Mouse (Mus musculus): ENCODE measurements at regions not wholly inside any gene's neighbourhood (a gene's known extent, or its start where the extent isn't known, plus 50 kb on each side); places are given as distances from the start of the nearest gene placed in this dataset.

DNA sequence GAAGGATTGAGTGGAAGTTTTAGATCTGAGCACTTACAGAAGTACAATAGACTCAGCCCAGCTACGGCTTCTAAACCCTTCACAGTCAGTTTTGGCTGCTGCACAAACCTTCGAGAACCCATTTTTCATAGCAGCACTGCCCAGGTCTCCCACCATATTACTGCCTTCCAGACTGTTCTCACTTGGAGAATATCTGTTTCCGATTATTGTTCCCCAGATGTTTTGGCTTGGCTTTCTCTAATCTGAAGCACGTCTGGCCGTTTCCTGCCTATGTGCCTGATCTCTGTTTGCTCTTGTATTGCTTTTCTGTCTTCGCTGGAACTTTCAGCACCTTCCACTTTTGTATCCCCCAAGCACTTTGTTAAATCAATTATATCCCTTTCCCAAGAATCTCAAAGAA, 368.0 kb downstream of the Mllt3 start:
- DNase-seq = no peak

DNA sequence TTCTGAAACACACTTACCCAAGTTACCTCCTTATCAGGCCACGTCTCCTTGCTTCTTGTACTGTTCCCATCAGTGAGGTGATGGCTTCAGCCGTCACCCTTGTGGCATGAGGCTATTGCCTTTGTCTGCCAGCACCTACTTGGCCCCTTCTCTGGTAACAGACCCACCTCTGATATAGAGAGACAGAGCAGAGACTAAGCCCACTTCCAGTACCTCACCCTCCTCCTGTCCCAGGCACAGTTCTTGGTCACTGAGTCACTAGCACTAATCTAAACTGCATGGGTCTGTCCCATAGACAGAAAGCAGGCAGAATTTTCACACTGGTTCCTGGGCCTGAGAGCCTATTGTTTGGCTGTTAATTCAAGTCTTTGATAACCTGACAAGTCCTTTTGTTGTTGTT, 370.3 kb downstream of the Mllt3 start:
- DNase-seq = no peak

DNA sequence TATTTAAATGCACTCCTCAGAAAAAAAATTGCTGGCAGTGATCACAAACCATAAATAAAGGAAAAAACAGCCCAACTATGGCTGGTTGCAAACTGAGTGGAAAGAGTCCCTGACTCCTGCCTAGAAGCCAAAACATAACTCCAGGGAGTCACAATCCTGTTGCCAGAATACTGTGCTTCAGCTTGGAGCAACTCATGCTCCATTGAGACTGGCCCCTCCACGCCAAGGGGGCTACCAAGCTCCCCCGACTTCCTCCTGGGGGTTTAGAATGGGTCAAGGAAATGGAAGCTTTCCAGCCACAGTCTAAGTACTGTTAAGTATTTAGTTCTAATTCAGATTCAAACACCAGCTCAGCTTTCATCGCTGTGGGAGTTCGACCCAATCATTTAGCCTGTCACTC, 374.8 kb downstream of the Mllt3 start:
- no peak for DNase-seq

DNA sequence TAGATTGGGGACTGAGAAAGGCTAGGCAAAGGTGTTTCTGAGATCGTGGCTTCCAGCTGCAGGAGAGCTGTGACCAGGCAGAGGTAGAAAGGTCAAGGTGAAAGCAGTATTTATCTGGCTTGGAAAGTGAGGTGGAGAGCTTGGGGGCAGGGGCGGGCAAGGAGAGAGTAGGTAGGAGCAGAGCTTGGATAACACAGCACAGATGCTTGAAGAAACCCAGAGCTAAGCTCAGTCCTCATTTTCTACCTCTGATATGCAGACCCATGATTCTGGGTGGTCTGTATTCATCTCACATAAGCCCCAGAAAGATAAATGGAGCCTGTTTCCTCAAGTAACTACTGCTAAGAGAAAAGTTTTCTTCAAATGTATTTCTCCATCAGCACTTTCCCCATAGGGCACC, 375.3 kb downstream of the Mllt3 start:
- DNase-seq = no peak

DNA sequence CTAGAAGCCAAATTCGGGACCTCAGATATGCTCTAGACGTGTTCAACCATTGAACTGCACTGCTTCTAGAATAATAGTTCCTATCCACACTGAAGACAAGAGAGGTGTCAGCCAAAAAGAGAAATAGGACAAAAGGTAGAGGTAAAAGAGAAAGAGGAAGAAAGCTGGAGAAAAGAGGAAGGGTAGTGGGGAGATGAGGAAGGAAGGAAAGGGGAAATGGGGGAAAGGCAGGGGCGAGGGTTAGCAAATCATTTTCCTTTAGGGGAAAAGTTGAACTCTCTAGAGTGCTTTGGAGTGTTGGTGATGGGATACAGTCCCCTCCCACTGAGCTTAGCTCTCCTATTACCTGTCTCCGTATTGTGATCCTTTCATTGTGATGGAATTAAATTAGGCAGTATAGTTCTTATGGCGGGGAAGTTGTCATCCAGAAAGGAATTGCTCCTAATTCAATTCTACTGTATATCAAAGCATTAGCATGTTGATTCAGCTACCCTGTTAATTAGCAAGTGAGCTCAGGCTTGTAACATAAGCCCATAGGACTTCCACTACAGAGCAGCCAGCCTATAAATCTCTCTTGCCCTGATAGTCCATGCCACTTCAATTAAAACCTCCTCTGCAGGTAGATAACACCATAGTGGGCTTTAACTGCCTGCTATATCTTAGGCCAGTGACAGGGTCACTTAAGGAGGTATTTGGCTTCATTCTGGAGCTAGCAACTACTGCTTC, 379.6 kb downstream of the Mllt3 start:
- no peak for DNase-seq

DNA sequence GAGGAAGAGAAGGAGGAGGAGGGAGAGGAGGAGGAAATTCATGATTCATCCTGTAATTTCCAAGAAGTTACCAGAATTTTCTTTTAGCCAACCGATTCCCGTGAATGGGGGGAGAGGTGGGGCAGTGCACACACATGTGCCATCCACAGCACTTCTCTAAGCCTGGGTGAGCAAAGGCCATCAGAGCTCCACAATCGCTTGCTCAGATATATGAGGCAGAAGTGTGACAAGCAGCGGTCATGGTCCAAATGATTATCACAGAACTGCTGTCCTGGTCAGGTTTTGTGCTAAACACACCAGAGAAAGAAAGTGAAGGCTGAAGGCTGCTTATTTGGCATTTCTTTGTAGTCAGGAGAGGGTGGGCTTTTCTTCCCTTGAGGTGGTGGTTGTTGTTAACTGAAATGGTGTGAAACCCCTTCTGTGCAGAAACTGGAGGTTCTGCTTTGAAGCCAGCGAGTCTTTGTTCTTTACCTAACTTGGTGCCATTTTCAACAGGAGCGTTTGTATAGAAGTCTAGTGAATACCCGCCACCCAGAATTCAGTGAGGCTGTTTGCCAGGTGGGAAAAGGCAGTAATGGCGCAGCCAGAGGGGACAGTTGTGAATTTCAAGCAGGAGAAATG, 380.7 kb downstream of the Mllt3 start:
- DNase-seq = no peak

DNA sequence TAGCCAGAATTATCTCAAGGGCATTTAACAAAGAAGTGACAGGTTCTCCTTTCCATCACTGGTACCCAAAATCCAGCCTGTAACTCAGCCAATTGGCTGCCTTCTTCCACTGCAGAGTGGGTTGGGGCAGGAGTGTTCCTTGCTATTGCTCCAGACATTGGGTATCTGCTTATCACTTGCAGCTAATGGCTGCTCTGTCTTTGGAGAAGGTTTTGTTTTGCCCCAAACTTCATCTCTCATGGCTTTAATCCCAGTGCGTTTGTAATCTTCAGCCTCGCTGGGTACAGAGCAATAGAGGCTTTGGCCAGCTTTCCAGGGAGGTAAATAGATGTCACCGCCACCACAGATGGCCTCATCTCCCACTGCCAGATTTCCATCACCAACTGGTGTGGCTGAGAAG, 381.9 kb downstream of the Mllt3 start:
- DNase-seq = no peak

DNA sequence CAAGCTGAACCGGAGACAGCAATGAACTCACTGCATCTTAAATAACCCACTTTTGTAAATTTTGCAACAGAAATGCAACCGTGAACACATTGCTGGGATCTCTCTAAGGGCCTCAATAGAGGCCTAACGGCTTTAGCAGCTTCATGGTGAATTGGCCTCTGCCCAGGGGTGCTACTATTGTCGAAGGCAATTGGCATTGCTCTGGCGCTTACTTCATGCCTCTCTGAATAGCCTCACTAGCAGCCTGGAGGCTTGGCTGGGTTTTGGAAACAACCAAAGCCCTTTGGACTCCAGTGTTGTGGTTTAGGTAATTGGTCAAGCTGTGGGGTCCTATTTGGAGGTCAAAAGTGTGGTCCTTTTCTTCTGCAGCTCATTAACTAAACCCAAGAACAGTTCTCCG, 382.3 kb downstream of the Mllt3 start:
- no peak for DNase-seq

DNA sequence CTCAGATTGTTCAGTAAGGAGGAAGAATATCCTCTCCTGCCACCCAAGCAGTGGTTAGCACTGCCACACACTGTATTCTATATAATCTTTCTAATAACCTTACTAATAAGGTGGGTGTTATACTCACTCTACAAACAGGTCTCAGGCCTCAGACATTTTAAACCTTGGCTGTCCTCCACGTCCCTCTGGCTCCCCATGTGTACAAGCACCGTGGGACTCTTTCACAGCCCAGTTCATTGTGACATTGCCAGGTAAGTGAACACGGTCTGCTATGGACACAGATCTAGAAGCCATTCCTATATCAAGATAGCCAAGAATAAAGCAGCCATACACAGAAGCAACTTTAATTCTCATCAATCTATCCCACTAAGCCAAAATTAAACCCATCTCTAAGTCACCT, 382.8 kb downstream of the Mllt3 start:
- DNase-seq = no peak

DNA sequence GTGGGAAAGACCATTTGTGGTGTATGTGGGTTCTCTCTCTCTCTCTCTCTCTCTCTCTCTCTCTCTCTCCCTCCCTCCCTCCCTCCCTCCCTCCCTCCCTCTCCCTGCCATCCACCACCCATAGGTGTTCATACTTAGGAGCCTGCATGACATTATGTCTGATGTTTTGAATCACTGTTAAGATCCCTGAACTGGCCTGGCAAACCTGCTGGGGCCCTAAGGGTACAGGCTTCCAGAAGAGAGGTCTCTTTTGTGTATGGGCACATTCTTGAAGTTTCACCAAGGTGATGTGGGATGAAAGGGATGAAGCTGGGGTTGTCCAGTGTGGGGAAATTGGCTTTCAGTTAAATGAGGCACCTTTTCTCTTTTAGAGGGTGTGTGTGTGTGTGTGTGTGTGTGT, 384.2 kb downstream of the Mllt3 start:
- DNase-seq = no peak

DNA sequence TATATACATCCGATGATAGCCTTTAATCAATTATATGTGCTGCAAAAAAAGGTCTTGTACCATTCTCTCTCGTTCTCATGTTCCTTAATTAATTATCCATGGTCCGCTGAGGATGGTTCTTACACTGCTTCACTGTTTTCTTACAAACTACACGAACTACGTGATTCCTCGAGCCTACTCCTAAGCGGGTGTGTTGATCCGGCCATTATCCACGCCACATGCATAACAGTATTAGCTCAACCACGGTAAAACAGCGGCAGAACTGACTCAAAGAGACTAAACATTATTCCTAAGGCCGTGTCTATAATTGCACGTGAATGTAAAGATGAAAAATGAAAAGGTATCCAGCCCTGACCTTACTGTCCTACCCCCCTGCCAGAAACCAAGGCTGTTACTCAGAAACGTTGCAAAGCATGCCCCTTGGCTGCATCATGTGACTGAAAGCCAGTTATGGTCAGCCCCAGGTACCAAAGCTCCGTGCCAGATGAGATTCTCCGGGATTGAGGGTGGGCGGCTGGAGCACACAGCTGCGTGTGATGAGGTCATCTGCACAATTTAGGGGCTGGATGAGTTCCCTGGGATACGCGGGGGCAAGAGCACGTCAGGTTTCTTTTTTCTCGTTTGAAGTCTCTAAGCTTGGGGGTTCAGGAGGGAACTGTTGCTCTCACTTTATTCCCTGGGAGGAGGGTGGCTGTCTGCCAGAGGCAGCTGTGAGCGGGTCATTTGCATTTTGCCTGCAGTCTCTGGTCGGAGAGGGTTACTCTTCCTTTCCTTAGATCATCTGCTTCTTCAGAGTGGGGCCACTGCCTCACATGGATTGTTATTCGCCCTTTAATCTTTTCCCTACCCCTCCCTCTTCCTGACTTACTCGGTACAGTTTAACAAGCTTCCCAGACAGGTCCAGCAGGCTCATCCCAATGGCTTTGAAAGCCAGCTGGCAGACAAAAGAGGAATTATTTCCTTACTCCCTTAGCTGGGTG, 384.9 kb downstream of the Mllt3 start:
- DNase-seq = no peak

DNA sequence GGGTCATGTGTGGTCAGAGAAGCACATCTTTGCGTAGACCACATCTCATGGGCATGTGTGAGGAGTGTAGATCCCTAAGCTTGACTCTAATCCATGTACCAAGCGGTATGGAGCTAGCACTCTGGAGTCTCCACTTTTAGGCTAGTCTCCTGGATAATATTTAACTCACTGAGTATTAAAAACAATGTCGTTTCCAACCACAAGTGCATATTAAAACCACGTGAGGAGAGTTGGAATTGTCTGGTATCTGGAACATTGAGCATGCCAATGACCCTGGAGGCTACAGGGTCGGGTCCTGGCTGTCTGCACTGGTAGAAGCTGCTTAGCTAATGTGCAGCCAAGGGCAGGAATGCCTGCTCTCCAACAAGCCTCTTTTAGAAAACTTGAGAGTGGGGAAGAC, 391.2 kb downstream of the Mllt3 start:
- no peak for DNase-seq

DNA sequence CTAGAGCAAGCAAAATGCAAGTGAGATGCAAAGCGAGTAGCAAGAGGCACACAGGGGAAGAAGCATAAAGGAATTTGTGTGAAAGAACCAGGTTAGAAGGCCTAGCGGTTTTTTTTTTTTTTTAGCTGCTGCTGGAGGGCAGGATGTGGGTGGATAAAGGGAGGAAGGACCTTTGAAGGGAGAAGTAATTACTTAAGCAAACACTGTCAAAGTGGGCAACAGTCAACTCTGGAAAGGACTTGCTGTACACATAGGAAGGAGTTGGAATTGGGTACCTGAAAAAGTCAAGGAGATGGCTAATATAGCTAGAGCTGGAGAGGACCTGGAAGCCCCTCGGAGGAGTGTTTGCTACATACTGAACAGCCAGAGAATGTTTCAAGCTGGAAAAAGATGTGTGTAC, 391.6 kb downstream of the Mllt3 start:
- no peak for DNase-seq

DNA sequence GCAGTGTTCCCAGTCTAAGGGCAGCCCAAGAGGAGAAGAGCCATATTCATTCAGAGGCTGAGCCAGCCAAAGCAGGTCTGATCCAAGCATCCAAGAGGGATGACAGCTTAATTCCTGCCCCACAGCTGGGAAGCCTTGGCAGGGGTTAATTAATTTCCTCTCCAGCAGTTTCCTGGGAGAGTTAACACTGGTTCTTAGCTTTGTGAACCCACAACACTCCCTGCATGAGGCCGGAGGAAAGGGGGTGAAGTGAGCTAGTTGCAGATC, 394.9 kb downstream of the Mllt3 start:
- DNase-seq = no peak

DNA sequence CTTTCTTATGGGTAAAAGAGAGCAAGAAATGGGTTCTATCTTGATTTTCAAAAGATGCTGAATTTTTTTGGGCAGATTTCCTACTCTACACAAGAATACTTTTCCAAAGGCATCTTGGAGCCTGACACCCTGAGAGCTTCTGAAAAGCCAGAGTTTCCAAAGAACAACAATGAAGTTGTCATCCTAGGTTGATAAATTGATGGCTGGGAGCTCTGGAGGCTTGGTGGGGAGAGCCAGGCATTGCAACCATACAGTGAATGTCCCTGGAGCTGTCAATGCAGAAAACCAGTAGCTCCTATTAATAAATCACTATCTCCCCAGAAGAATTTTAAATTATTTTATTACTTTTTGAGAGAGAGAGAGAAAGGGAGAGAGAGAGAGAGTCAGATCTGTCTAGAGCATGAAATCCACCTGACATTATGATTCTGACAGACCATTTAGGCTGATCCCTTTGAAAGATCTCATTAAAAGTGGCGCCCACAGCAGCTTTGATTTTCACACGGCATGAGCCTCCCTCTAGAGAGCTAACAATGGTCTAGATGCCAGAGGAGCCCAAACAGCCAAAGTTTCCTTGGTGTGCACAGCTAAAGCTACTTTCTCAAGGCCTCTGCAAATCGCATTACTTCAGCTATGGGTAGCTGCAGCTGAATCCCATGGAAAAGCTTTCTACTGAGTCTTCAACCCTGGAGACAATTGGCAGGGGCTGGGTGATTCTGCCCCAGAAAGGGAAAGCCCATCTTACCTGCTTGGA, 395.4 kb downstream of the Mllt3 start:
- no peak for DNase-seq

DNA sequence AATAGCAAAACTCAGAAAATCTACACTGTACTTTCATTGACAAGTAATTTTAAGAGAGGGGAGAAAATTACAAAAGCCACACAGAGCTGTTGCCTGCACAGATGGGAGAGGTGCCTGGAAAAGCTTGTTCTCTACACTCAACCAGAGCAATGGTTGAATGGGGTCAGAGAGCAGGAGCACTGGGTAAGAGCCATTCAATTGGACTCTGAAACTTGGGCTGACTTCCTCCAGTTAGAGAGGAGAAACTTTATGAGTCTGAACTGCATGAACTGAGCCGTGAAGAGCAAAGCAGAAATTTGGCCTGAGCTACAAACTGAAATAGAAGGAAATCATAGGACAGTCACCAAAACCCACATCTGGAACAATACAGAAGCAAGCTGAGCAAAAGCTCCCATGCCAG, 380.8 kb upstream of the Slc24a2 start:
- DNase-seq = no peak

DNA sequence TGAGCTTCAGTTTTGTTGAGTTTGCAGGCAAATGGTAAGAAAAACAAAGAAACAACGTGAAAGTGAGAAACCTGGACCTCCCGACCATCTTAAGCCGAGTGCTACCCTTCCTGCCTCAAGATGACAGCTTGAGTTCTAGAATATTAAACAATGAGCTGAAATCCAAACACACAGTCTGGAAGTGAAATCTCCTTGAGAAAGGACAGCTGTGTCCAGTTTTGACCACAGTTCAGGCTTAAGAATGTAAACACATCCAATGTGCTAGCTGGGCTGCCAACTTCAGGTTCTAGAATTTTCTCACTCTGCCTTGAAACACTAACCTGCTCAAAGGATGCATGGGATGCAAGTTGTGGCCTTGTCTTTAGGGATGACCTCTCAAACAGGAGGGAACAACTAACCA, 363.4 kb upstream of the Slc24a2 start:
- no peak for DNase-seq

DNA sequence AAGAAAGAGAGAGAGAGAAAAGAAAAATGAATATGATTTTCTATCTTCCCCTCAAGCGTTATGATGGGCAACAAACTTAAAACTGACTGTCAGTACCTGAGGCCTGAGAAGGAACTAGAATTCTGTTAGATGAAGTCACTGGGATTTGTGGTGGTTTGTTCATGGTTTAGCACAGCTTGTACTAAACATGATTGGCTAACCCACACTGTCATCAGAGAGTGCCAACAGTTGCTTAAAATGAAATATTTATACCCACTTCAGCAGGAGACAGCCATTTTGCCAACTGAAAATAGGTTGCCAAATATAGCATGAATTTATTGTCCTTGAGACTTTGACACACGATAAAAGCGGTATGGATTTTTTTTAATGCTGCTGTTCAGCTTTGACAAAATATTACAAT, 360.5 kb upstream of the Slc24a2 start:
- DNase-seq = no peak

DNA sequence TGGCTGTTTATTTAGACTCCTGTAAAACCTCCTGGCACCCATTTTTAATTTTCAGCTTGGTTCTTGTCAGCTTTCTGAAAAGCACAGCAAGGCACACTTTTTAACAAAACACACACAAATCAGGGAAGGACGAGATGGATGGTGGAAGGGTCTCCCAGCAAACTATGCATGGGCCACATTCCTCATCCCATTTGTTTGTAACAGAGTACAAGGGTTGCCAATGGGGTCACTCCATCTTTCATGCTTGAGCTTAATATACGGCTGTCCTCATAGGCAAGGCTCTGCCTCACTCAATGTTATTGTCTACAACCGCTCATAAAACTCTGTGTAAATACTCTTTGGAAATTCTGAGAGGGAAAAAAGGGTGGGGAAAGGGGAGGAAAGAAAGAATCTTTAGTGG, 347.9 kb upstream of the Slc24a2 start:
- no peak for DNase-seq

DNA sequence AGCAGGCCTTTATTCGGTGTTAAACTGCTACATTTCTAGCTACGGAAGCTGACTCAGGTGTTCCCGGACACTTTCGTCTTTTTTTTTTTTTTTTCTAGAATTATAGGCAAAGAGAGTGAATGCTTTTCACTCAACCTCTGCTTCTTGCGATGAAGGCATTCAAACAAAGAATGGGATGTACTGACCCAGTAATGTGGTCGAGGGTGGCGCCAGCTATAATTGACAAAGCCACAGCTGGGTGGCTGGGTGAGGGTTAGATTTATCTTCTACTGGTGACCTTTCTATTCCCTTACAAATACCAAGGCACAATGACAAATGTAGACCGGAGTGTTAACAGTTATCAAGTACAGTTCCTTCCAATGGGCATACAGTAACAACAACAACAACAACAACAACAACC, 340.7 kb upstream of the Slc24a2 start:
- DNase-seq = no peak

DNA sequence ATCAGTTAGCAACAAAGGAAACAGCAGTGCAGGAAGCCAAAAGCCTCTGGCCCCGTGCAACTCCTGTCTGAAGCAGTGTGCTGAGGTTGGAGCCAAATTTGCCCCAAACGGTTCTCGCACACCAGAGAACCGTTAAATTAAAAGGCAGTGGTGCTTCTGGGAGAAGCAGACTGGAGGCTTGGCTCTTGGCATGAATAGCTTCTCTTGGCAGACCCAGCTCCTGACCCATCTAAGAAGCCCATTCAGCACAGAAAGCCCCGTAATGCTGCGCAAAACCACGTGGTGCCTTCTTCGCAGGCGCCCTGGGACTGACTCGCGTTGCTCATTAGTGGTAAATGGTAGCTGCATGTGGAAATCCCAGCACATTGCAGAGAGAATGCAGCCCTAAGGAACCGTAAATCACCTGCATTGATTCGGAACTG, 340.2 kb upstream of the Slc24a2 start:
- no peak for DNase-seq

DNA sequence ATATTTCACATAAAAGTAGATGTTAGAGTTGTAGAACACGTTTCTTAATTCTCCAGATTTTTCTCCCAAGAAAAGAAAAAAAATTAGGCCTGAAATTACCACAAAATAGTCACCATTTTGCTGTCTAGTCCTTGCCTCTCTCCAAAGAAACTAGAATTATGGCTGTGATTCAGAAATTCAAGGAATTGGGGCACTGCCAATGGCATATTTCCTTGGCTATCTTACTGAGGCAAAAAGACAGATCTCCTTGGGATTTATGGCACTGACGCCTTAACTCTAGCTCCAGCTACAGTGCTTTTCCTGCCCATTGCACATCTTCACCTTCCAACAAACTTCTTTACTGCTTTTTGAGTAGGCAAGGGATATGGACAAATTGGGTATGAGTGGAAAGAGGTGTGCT, 336.3 kb upstream of the Slc24a2 start:
- peak; percentile 68 for DNase-seq

DNA sequence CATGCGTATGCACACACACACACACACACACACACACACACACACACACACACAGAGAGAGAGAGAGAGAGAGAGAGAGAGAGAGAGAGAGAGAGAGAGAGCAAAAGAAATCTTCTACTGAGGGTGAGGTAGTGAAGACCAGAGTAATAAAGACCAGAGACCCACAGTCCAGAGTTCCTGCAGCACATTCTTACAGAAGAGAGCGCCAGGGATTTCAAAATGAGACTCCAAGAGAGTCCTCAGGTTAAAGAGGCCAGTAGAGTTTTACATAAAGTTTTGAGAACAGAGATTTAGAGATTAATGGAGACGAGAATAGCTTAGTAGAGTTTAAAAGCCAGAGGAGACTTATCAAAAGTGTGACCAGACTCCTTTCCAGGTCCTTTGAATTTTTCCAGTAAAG, 324.6 kb upstream of the Slc24a2 start:
- DNase-seq = no peak

Data from adrenal gland, adult 8-10 months (tissue).